Mouse (Mus musculus) natural killer cell, adult 2 months (primary cell): ENCODE results near the gene Wdr24.

Experiments used
- DNase-seq, 2 experiments: peaks; one replicate each; pipeline ENCODE4 v3.0.0; 2022; ENCODE audit warnings: low spot score in 2 of 2

Wdr24 gene

GRCm38 (mm10) chr17:25823452-25823851, at the start of gene Wdr24:
Wdr24 (plus strand) TSS chr17:25823627.
- peak; percentile 75 to 79 for DNase-seq

- no peak for DNase-seq
Observed at GRCm38 (mm10) chr17:25775318-25776062, 47.9 kb upstream of the Wdr24 start.

- DNase-seq: no peak
Observed at GRCm38 (mm10) chr17:25777948-25778347, 45.5 kb upstream of the Wdr24 start.

GRCm38 (mm10) chr17:25781339-25781738, 42.1 kb upstream of the Wdr24 start:
- DNase-seq: no peak

- DNase-seq: no peak
Observed at GRCm38 (mm10) chr17:25783086-25783485, 40.3 kb upstream of the Wdr24 start.

GRCm38 (mm10) chr17:25783861-25784574, 39.4 kb upstream of the Wdr24 start:
- no peak for DNase-seq

GRCm38 (mm10) chr17:25785281-25785745, 38.1 kb upstream of the Wdr24 start, which contains the start of gene Haghl:
Haghl (minus strand) TSS chr17:25785673.
- DNase-seq: peak; percentile 92 to 95

- DNase-seq: no peak
Observed at GRCm38 (mm10) chr17:25786280-25786679, 37.1 kb upstream of the Wdr24 start, which contains the start of gene Ccdc78. Ccdc78 (plus strand) TSS chr17:25786580.

- DNase-seq: no peak
Observed at GRCm38 (mm10) chr17:25786781-25787504, 36.5 kb upstream of the Wdr24 start.

- DNase-seq: no peak
Observed at GRCm38 (mm10) chr17:25791320-25791842, 32.0 kb upstream of the Wdr24 start.

- DNase-seq: peak; percentile 85 to 86
Observed at GRCm38 (mm10) chr17:25791843-25792527, 31.4 kb upstream of the Wdr24 start.

- peak; percentile 65 to 71 for DNase-seq
Observed at GRCm38 (mm10) chr17:25792615-25793014, 30.8 kb upstream of the Wdr24 start, which contains the start of gene Fam173a. Fam173a (minus strand) TSS chr17:25792901.

GRCm38 (mm10) chr17:25794197-25794596, 29.2 kb upstream of the Wdr24 start:
- no peak for DNase-seq

- no peak for DNase-seq
Observed at GRCm38 (mm10) chr17:25794998-25795397, 28.4 kb upstream of the Wdr24 start.

GRCm38 (mm10) chr17:25795609-25796092, 27.8 kb upstream of the Wdr24 start, which contains the start of gene AC134908.4:
AC134908.4 (minus strand) TSS chr17:25795659.
- no peak for DNase-seq

GRCm38 (mm10) chr17:25796211-25796771, 27.1 kb upstream of the Wdr24 start:
- DNase-seq: no peak

- peak; percentile 69 to 75 for DNase-seq
Observed at GRCm38 (mm10) chr17:25796951-25797369, 26.5 kb upstream of the Wdr24 start, which contains the start of gene Metrn. Metrn (minus strand) TSS chr17:25797136.

GRCm38 (mm10) chr17:25801029-25801428, 22.4 kb upstream of the Wdr24 start:
- peak; percentile 70 to 77 for DNase-seq

GRCm38 (mm10) chr17:25802825-25803517, 20.5 kb upstream of the Wdr24 start:
- DNase-seq: no peak

GRCm38 (mm10) chr17:25806507-25806906, 16.9 kb upstream of the Wdr24 start:
- DNase-seq: no peak
